Comparison of ENCODE assay signal across 34 mouse cellular contexts in genomic region chr8:48655381-48656043, GRCm38 (mm10).
A peak's percentile ranks its signal among the peaks of the same experiment; 100 is the strongest.
DNase-seq lines count a peak whose midpoint lies in the region; ATAC-seq and TF ChIP-seq lines count a peak whose summit lies in the region.
"Had no signal": no experiment of that assay in that cellular context is flagged by ENCODE, and none has a peak within 500 bp of the region (broad histone marks: within the 10 kb centered on the region; RNA-seq: fewer than 3 reads in every experiment).

No protein-coding gene starts in this region.

- no peak overlapping the region for H3K4me3 ChIP-seq in kidney, embryonic 14.5 days (ENCODE audit: low read length)
- H3K4me3 ChIP-seq in thymus, adult 2 months (ENCODE audit: control insufficient read depth, insufficient read depth, low read length) = no peak overlapping the region
- H3K4me3 ChIP-seq: embryonic facial prominence, embryonic 10.5 days; embryonic facial prominence, embryonic 15.5 days; forebrain, embryonic 13.5 days; heart, adult 2 months; heart, embryonic 12.5 days; hindbrain, embryonic 13.5 days; layer of hippocampus, adult 2 months; limb, embryonic 10.5 days; limb, embryonic 15.5 days; liver, embryonic 13.5 days; neural tube, embryonic 13.5 days; stomach, embryonic 15.5 days had no signal

- H3K4me2 ChIP-seq in kidney, embryonic 14.5 days (replicated peaks; ENCODE audit: low read depth, low read length) = no peak overlapping the region
- H3K4me2 ChIP-seq: embryonic facial prominence, embryonic 15.5 days; forebrain, embryonic 13.5 days; heart, embryonic 12.5 days; hindbrain, embryonic 13.5 days; limb, embryonic 15.5 days; liver, embryonic 13.5 days; neural tube, embryonic 13.5 days; stomach, embryonic 15.5 days had no signal

- CTCF ChIA-PET in Patski (lab: Charles Lee) = interaction anchor here (1.8 kb wide), 1 partner anchor 104 kb away, joined by 6 read pairs; no protein-coding TSS in a partner anchor

- WGBS in kidney, embryonic 14.5 days = 47% methylated on average over 15 of the region's 15 CpGs
- WGBS in thymus, adult 2 months = 80% methylated on average over 15 of the region's 15 CpGs

- H3K36me3 ChIP-seq in kidney, embryonic 14.5 days (ENCODE audit: control insufficient read depth, insufficient read depth, low read length) = no peaks in the 10 kb centered on the region
- no peaks in the 10 kb centered on the region for H3K36me3 ChIP-seq in thymus, adult 2 months (ENCODE audit: control insufficient read depth, insufficient read depth, low read length)
- H3K36me3 ChIP-seq: embryonic facial prominence, embryonic 15.5 days; heart, embryonic 12.5 days; hindbrain, embryonic 13.5 days; limb, embryonic 10.5 days; limb, embryonic 15.5 days; liver, embryonic 13.5 days; neural tube, embryonic 13.5 days; stomach, embryonic 15.5 days had no signal

- H3K9ac ChIP-seq in kidney, embryonic 14.5 days (ENCODE audit: low read depth, low read length) = no peak overlapping the region
- H3K9ac ChIP-seq: embryonic facial prominence, embryonic 15.5 days; forebrain, embryonic 13.5 days; heart, embryonic 12.5 days; hindbrain, embryonic 13.5 days; limb, embryonic 15.5 days; liver, embryonic 13.5 days; neural tube, embryonic 13.5 days; stomach, embryonic 15.5 days had no signal

- H3K27ac ChIP-seq in kidney, embryonic 14.5 days (ENCODE audit: low read depth, low read length) = no peak overlapping the region
- no peak overlapping the region for H3K27ac ChIP-seq in thymus, adult 2 months (ENCODE audit: control insufficient read depth, insufficient read depth, low read length)
- H3K27ac ChIP-seq: embryonic facial prominence, embryonic 10.5 days; embryonic facial prominence, embryonic 15.5 days; forebrain, embryonic 13.5 days; heart, adult 2 months; hindbrain, embryonic 13.5 days; layer of hippocampus, adult 2 months; limb, embryonic 10.5 days; limb, embryonic 15.5 days; liver, embryonic 13.5 days; macrophage; neural tube, embryonic 13.5 days; stomach, embryonic 15.5 days had no signal

- POLR2A ChIA-PET in Patski (lab: Charles Lee) = interaction anchor here (0.6 kb wide), 1 partner anchor 1965 kb away, joined by 4 read pairs; no protein-coding TSS in a partner anchor

- peaks cover 6% of the 10 kb centered on the region; the same call in 1 of the 2 replicates for H3K4me1 ChIP-seq in kidney, embryonic 14.5 days (ENCODE audit: control insufficient read depth, insufficient read depth, low read length)
- no peaks in the 10 kb centered on the region for H3K4me1 ChIP-seq in thymus, adult 2 months (replicated peaks; ENCODE audit: control insufficient read depth, insufficient read depth, low read length)
- H3K4me1 ChIP-seq: embryonic facial prominence, embryonic 10.5 days; hindbrain, embryonic 13.5 days; liver, embryonic 13.5 days; neural tube, embryonic 13.5 days; stomach, embryonic 15.5 days had no signal

- peak; percentile 20 for DNase-seq in kidney, adult 9 months
- peak; percentile 75 for DNase-seq in Patski (ENCODE audit: low read depth, low spot score)
- DNase-seq in embryo, embryonic 11 days = peak; percentile 19
- DNase-seq in retina, adult 2 months (ENCODE audit: low read depth, low spot score) = peak; percentile 6
- DNase-seq in thymus, adult 2 months = no peak
- no peak for DNase-seq in adrenal gland, adult (ENCODE audit: inconsistent age in 2 of 2, low spot score in 1 of 2)
- DNase-seq: adrenal gland, adult 8-10 months; B cell, adult 2 months; cerebellum, adult 2 months; cerebellum, postnatal 36 days; gastrocnemius, postnatal 25 days; heart, adult 2 months; heart, postnatal 4 days; kidney, adult 2 months; kidney, postnatal 36 days; liver, embryonic 13.5 days; lung, adult 18-20 months; lung, postnatal 10 days; right cerebral cortex, postnatal 25 days; thymus, postnatal 14 days had no signal

- in situ Hi-C loops in Patski (cut with MboI; ENCODE audit: low pct_unique_long_range_greater_than_20kb) = no loop called here

- H3K9me3 ChIP-seq in kidney, embryonic 14.5 days (ENCODE audit: control insufficient read depth, low read length) = no peaks in the 10 kb centered on the region
- H3K9me3 ChIP-seq: embryonic facial prominence, embryonic 10.5 days; embryonic facial prominence, embryonic 15.5 days; forebrain, embryonic 13.5 days; heart, embryonic 12.5 days; hindbrain, embryonic 13.5 days; limb, embryonic 10.5 days; limb, embryonic 15.5 days; liver, embryonic 13.5 days; neural tube, embryonic 13.5 days; stomach, embryonic 15.5 days had no signal

- no peak for ATAC-seq in kidney, embryonic 14.5 days (ENCODE audit: low FRiP score, low TSS enrichment)
- ATAC-seq in Patski = peak; percentile 84
- ATAC-seq: activated CD4-positive, CD25-positive, alpha-beta regulatory T cell, adult 4 months; forebrain, embryonic 13.5 days; midbrain, embryonic 16.5 days had no signal

- no peak for TF ChIP-seq CTCF in Patski (IDR thresholded peaks at IDR 0.05)
- TF ChIP-seq CTCF in thymus, adult 2 months (IDR thresholded peaks at IDR 0.05; ENCODE audit: borderline replicate concordance, control insufficient read depth, extremely low read depth, insufficient read depth, low read length, poor library complexity) = no peak

- TF ChIP-seq POLR2A in thymus, adult 2 months (IDR thresholded peaks at IDR 0.05; ENCODE audit: control insufficient read depth, extremely low read depth, insufficient read depth, low read length, poor library complexity) = no peak

- H3K27me3 ChIP-seq in kidney, embryonic 14.5 days (ENCODE audit: control insufficient read depth, insufficient read depth, low read length) = peaks cover 2% of the 10 kb centered on the region; the same call in 1 of the 2 replicates
- no peaks in the 10 kb centered on the region for H3K27me3 ChIP-seq in Patski
- H3K27me3 ChIP-seq in thymus, adult 2 months (ENCODE audit: control insufficient read depth, insufficient read depth, low read length) = no peaks in the 10 kb centered on the region
- H3K27me3 ChIP-seq: embryonic facial prominence, embryonic 15.5 days; forebrain, embryonic 13.5 days; heart, embryonic 12.5 days; hindbrain, embryonic 13.5 days; limb, embryonic 15.5 days; liver, embryonic 13.5 days; neural tube, embryonic 13.5 days; stomach, embryonic 15.5 days had no signal

Comparison
In these comparisons a context has a peak if more than half of its experiments do, and no peak if none do; other contexts are left out.
1. DNase-seq: peak in kidney, adult 9 months (single experiment), Patski (single experiment), embryo, embryonic 11 days (single experiment) and retina, adult 2 months (single experiment); none in thymus, adult 2 months (single experiment) and adrenal gland, adult (0 of 2).